Mouse (Mus musculus) midbrain, embryonic 10.5 days (tissue): ENCODE data around the gene Gpr45. TPM values are rescaled to one million over a fixed set of nuclear protein-coding genes. Genes with fewer than 3 reads are reported as not detected.

Experiments used
- DNase-seq: peaks from one replicate; pipeline ENCODE4 v3.0.0-alpha.2; 2017; ENCODE audit warnings: low spot score
- H3K27ac ChIP-seq: fragments of 300-500 bp; sonication (generic); replicated peaks from 2 replicates; pipeline ENCODE4 v1.5.1; 2016; ENCODE audit warnings: mild to moderate bottlenecking
- H3K27me3 ChIP-seq: fragments of 300-500 bp; sonication (generic); 2 replicates; pipeline ENCODE4 v1.6.1; 2016; ENCODE audit warnings: low read depth, mild to moderate bottlenecking; ENCODE audit not compliant: poor library complexity, severe bottlenecking
- H3K36me3 ChIP-seq: fragments of 300-500 bp; sonication (generic); 2 replicates; pipeline ENCODE4 v1.6.1; 2016; ENCODE audit warnings: mild to moderate bottlenecking, moderate library complexity
- H3K4me1 ChIP-seq: fragments of 300-500 bp; sonication (generic); 2 replicates; pipeline ENCODE4 v1.6.1; 2016
- H3K4me3 ChIP-seq: fragments of 300-500 bp; sonication (generic); 2 replicates; pipeline ENCODE4 v1.5.1; 2016; ENCODE audit warnings: mild to moderate bottlenecking, moderate library complexity
- H3K9me3 ChIP-seq: fragments of 300-500 bp; sonication (generic); replicated peaks from 2 replicates; pipeline ENCODE4 v1.6.1; 2016; ENCODE audit warnings: mild to moderate bottlenecking
- WGBS: fragments of 180-500 bp; shearing (Covaris S2); methylation state at CpG from one replicate; pipeline ENCODE4 v1.1.7; 2016; 5-methylcytosine and 5-hydroxymethylcytosine counted together
- polyA plus RNA-seq: library from polyadenylated mRNA; unstranded; fragments of >200 nt; fragmentation: Nextera tagmentation; extraction: Ambion mirVana; gene quantifications from 2 replicates; pipeline ENCODE4 v1.2.1, GENCODE M21; 2016

The Gpr45 gene
- polyA plus RNA-seq = 14.1 and 17.6 TPM in 2 replicates

DNA sequence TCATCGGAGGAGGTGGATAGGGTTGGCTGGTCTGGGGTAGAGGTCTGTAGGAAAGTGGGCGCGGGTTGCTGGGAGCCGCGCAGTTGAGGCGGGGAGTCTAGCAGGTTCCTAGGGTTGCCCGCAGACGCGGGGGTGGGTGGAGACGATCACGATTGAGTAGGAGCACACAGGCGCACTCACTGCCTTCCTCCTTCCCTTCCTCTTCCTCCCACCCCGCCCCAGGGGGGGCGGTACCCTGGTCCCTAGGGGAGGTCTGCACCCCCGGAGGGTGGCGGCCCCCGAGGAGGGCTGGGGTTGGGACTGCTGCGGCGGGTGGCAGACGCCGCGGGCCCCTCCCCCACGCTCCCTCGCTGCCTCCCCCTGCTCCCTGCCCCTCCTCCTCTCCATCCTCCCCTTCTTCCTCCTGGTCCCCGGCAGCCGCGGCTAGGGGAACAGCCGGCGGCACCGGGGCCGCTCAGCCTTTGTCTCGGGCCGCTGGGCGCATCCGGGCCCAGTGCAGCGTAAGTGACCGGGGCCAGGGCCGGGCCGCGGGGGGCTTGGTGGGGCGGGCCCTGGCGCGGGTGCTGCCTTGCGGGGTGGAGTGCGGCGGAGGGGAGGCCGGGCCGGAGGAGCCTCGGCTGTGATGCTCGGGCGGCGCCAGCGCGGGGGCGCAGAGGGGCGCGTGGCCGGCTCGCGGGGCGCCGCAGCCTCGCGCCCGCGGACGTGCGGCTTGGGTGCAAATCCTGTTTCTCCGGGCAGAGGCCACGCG is at the start of gene Gpr45:
Gene Gpr45 (plus strand): TSS at position 139 of the 748 bp plus-strand sequence.
- H3K4me3 ChIP-seq = peak within 1 kb of the TSS; percentile 87
- peak; percentile 77 for DNase-seq
- H3K36me3 ChIP-seq = no peaks in the 10 kb centered on the region
- 3% methylated on average over 65 of the region's 71 CpGs for WGBS
- H3K9me3 ChIP-seq = no peaks in the 10 kb centered on the region
- H3K27me3 ChIP-seq = peaks cover 12% of the 10 kb centered on the region
- H3K27ac ChIP-seq = peak within 1 kb of the TSS; percentile 98
- peaks cover 31% of the 10 kb centered on the region for H3K4me1 ChIP-seq

DNA sequence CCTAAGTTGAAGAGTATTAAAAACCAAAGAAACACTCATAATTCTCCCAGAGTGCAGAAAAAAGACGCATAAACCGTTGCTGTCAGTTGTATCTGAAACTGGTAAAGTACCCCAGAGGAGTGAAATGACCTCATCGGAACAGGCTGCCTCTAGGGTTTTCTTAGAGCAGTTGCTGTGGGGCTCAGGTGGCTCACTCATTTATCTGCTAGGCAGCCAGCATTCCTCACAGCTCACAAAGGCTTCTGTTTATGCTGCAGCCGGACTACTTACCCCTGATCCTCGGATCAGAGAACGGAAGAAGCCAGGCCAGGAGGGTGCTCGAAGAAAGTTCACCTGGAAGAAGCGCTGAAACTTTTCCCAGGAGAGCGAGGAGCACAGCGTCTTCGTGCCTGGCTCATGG is 47.5 kb upstream of the Gpr45 start:
- Histone ChIP-seq H3K27ac (no peak overlapping the region), H3K4me1 (no peaks in the 10 kb centered on the region), H3K9me3 (no peaks in the 10 kb centered on the region), H3K4me3 (no peak overlapping the region), H3K27me3 (no peaks in the 10 kb centered on the region), H3K36me3 (peaks cover 45% of the 10 kb centered on the region)
- peak; percentile 9 for DNase-seq
- WGBS = 92% methylated on average over 11 of the region's 11 CpGs

DNA sequence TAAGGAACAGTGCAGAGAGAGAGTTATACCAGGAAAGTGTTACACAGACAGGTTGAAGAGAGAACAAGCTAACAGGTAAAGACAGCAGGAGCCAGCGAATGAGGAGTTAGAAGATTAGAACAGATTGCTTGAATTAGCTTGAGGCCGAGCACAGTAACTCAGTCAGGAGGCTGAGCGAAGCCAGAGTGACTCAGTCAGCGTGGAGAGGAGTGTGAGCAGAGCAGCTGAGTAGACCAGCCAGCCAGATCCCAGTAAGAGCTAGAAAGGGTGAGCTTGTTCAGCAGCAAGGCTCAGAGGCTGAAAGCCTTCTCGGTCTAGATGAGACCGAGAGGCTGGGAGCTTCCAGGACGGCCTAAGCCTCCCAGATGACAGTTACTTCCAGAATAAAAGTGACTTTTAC is 46.0 kb upstream of the Gpr45 start:
- no peak for DNase-seq
- no peak overlapping the region for H3K4me3 ChIP-seq
- H3K36me3 ChIP-seq = peaks cover 30% of the 10 kb centered on the region
- no peak overlapping the region for H3K27ac ChIP-seq
- 74% methylated on average over 7 of the region's 7 CpGs for WGBS
- H3K9me3 ChIP-seq = no peaks in the 10 kb centered on the region
- no peaks in the 10 kb centered on the region for H3K27me3 ChIP-seq
- H3K4me1 ChIP-seq = no peaks in the 10 kb centered on the region

DNA sequence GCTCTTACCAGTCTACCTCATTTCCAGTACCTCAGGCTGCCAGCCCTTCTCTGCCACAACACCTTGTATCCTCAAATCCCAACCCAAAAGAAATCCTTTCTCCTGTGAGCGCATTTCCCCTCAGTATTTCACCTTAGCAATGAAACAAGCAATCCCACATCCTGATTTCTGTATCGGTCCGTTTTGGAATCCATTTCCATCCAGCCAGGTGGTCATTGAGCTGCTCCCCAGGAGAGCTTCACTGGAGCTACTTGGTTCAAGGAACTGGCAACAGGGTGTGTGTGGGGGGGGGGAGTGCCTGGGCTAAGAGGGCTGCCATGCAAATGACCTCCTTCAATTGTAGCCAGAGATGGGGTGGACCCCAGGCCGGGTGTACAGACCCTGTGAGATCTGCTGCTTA is 45.5 kb upstream of the Gpr45 start:
- Histone ChIP-seq H3K27ac (no peak overlapping the region), H3K4me1 (no peaks in the 10 kb centered on the region), H3K4me3 (no peak overlapping the region), H3K36me3 (peaks cover 27% of the 10 kb centered on the region), H3K9me3 (no peaks in the 10 kb centered on the region), H3K27me3 (no peaks in the 10 kb centered on the region)
- 44% methylated on average over 4 of the region's 4 CpGs for WGBS
- DNase-seq = no peak

DNA sequence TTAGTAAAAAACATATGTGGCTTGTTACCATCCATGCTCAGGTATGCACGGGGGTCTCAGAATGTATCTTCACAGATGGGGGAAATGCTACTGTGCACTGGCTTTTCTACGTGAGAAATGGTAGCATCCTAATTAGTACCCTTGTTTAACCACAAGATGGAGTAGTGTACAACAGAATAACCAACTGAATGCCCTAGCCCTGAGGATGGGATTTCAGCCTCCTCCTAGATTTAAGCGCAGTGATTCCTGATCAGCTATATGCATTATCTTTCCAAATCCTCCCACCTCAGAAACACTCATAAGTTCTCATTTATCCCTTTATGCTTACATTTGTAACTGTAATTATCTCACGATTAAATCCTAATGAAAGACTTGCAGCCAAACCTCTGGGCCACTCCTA is 37.6 kb upstream of the Gpr45 start:
- 19% methylated on average over 4 of the region's 4 CpGs for WGBS
- Histone ChIP-seq H3K27me3 (0 out of 2 replicates have a peak, but pooled peaks cover 9% of the 10 kb centered on the region), H3K36me3 (no peaks in the 10 kb centered on the region), H3K4me1 (0 out of 2 replicates have a peak, but pooled peaks cover 6% of the 10 kb centered on the region), H3K4me3 (no peak overlapping the region), H3K9me3 (no peaks in the 10 kb centered on the region), H3K27ac (no peak overlapping the region)
- DNase-seq = no peak

DNA sequence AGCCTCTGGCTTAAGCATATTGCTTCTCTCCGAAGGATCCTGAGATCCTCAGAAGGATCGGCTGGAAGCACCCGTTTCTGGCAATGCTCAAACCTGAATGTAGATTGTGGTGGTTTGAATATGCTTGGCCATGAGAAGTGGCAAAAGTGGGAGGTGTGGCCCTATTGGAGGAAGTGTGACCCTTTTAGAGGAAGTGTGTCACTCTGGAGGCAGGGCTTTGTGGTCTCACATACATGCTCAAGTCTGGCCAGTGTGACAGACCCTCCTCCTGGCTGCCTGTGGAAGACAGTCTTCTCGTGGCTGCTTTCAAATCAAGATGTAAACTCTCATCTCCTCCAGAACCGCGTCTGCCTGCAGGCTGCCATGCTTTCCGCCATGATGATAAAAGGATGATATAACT is 36.0 kb upstream of the Gpr45 start:
- Histone ChIP-seq H3K27me3 (0 out of 2 replicates have a peak, but pooled peaks cover 9% of the 10 kb centered on the region), H3K9me3 (no peaks in the 10 kb centered on the region), H3K4me1 (0 out of 2 replicates have a peak, but pooled peaks cover 6% of the 10 kb centered on the region), H3K27ac (no peak overlapping the region), H3K4me3 (no peak overlapping the region), H3K36me3 (no peaks in the 10 kb centered on the region)
- DNase-seq = no peak
- WGBS = 81% methylated on average over 7 of the region's 7 CpGs

DNA sequence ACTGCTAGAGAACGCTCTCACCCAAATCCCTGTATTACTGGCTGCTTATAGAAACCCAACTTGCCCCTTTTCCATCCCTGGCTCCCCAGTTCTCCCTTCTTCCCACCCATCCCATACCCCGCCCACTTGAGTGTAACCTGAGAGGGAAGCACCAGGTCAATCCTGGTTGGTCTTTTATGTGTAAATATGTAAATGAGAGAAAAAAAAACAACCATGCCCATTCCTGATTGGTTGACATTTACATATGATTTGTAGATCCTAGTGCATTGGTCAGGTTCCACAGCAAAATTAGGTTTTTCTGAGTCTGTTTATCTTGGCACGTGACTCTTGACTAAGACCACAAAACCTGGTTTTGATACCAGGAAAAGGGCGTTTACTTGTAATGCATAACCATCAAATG is 34.8 kb upstream of the Gpr45 start:
- Histone ChIP-seq H3K9me3 (no peaks in the 10 kb centered on the region), H3K4me3 (no peak overlapping the region), H3K36me3 (no peaks in the 10 kb centered on the region), H3K27me3 (0 out of 2 replicates have a peak, but pooled peaks cover 9% of the 10 kb centered on the region), H3K4me1 (0 out of 2 replicates have a peak, but pooled peaks cover 6% of the 10 kb centered on the region), H3K27ac (no peak overlapping the region)
- 19% methylated on average over 4 of the region's 4 CpGs for WGBS
- DNase-seq = peak; percentile 23

DNA sequence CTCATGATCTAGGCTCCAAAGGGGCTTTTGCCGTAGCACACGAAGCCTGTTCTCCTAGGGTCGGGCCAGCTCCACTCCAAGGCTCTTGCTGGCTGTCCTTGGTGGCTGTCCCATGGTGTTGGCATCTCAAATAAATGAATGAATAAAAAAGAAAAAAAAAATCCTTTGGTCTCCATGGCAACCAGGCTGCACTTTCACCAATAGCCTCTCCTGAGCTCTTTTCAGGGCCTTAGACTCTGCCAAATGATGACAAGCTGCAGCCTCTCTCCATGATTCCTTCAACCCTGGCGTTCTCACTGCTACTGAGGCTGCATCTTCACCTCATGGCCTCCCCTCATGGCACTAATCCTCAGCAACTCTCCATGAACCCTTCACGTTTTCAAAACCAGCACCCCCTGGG is 28.7 kb upstream of the Gpr45 start:
- no peak overlapping the region for H3K4me3 ChIP-seq
- H3K9me3 ChIP-seq = no peaks in the 10 kb centered on the region
- no peak for DNase-seq
- H3K27me3 ChIP-seq = no peaks in the 10 kb centered on the region
- WGBS = 42% methylated on average over 5 of the region's 5 CpGs
- no peaks in the 10 kb centered on the region for H3K36me3 ChIP-seq
- H3K4me1 ChIP-seq = peaks cover 7% of the 10 kb centered on the region
- no peak overlapping the region for H3K27ac ChIP-seq

DNA sequence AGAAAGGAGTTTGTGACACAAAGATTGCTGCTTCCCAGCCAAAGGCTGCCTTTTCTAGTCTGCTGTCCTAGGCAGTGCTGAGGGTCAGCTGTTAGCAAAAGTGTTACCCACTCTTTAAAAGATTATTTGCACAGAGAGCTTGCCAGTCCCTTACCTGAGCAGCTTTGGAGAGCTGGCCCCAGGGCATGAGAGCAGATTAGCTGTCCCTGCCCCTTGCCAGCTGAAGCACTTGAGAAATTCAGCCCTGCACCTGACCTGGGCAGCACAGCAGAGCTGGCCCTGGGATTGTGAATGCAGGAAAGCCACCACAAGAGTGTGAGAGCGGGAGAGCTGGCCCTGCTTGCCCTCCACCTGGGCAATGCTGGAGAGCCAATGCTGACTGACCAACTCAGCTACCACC is 19.1 kb upstream of the Gpr45 start:
- no peak for DNase-seq
- H3K9me3 ChIP-seq = no peaks in the 10 kb centered on the region
- no peaks in the 10 kb centered on the region for H3K27me3 ChIP-seq
- H3K27ac ChIP-seq = no peak overlapping the region
- no peaks in the 10 kb centered on the region for H3K36me3 ChIP-seq
- no peaks in the 10 kb centered on the region for H3K4me1 ChIP-seq
- WGBS = 67% methylated on average over 1 of the region's 1 CpGs
- H3K4me3 ChIP-seq = no peak overlapping the region

DNA sequence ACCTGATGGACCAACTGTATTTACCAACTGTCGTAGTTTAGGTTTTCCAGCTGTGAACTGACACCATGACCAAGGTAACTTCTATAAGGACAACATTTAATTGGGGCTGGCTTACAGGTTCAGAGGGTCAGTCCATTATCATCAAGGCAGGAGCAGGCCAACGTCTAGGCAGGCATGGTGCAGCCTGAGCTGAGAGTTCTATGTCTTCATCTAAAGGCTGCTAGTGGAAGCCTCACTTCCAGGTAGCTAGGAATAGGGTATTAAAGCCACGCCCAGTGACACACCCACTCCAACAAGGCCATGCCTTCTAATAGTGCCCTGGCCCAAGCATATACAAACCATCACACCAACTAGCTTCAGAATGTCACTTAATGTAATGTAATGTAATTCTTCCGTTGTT is 4.2 kb upstream of the Gpr45 start:
- 80% methylated on average over 4 of the region's 4 CpGs for WGBS
- DNase-seq = no peak
- Histone ChIP-seq H3K27me3 (peaks cover 12% of the 10 kb centered on the region), H3K9me3 (no peaks in the 10 kb centered on the region), H3K4me1 (peaks cover 22% of the 10 kb centered on the region), H3K27ac (no peak overlapping the region), H3K4me3 (no peak overlapping the region), H3K36me3 (no peaks in the 10 kb centered on the region)

DNA sequence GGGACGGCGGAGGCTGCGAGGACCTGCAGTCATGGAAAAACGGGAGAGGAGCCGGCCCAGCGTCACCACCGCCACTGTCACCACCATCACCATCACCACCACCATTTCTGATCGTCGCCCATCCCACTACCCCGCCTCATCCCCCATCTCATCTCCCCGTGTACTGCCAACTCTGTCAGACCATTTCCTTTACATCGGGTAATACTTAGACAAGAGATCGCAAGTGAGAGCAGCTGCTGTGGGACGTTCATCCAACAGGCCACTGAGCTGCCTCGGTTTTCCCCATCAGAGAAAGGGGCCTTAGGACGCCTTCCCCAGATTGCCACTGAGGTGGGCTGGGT is 780 bp downstream of the Gpr45 start:
- Histone ChIP-seq H3K4me3 (peak overlapping the region; percentile 87), H3K4me1 (peaks cover 31% of the 10 kb centered on the region), H3K27me3 (peaks cover 12% of the 10 kb centered on the region), H3K36me3 (no peaks in the 10 kb centered on the region), H3K27ac (peak overlapping the region; percentile 98), H3K9me3 (no peaks in the 10 kb centered on the region)
- no peak for DNase-seq
- WGBS = 3% methylated on average over 16 of the region's 16 CpGs

DNA sequence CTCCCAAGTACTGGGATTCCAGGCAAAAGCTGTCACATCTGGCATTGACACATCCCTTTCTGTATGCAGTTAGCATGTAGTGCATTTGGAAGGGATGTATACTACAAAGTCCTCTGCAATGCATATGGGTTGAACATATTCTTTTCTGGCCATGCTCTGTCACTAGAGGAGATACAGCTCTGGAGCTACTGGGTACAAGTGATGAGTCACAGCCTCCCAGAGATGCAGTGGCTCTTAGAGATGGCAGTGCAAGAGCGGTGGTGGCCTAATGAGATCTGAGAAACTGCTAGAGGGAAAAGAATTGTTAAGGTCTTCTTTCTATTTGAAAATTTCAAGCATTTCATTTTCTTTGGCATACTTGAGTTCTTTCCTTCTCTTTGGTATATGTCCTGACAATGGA is 4.2 kb downstream of the Gpr45 start:
- peaks cover 20% of the 10 kb centered on the region for H3K4me1 ChIP-seq
- peaks cover 1% of the 10 kb centered on the region; the same call in 1 of the 2 replicates for H3K27me3 ChIP-seq
- WGBS = 97% methylated on average over 1 of the region's 1 CpGs
- no peaks in the 10 kb centered on the region for H3K36me3 ChIP-seq
- H3K4me3 ChIP-seq = no peak overlapping the region
- DNase-seq = no peak
- no peaks in the 10 kb centered on the region for H3K9me3 ChIP-seq
- no peak overlapping the region for H3K27ac ChIP-seq

DNA sequence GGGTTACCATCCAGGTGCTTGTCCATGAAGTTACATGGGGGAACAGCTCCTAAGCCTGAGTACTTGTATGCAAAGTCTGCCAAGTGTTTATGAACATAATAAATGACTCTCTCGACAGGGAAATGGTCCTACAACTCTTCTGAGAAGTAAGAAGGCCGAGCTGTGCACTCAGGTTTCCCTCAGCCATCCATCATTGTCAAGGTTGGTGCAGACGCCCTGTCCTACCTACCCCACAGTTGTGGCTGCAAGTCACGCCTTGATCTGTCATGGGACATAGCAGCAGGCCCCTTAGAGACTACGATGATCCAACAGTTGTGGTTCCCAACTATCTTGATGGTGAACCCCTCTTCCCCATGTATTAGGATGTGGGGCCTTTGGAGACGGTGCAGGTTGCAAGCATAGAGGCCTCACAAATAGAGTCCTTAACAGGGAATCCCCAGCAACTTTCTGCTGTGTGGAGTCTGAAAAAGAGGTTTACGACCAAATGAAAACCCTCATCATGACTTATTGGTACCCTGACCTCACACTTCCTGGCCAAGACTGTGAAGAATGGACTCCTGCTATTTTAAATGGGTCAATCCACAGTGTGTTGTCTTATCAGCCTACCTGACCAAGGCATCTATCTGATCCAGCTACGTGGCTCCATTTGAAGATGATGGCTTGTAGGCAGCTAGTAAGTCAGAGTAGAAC is 30.6 kb downstream of the Gpr45 start:
- H3K27me3 ChIP-seq = no peaks in the 10 kb centered on the region
- H3K4me1 ChIP-seq = no peaks in the 10 kb centered on the region
- 85% methylated on average over 8 of the region's 8 CpGs for WGBS
- H3K4me3 ChIP-seq = no peak overlapping the region
- 0 out of 2 replicates have a peak, but pooled peaks cover 3% of the 10 kb centered on the region for H3K9me3 ChIP-seq
- no peak for DNase-seq
- no peaks in the 10 kb centered on the region for H3K36me3 ChIP-seq
- H3K27ac ChIP-seq = no peak overlapping the region
